Mouse (Mus musculus) thymus, postnatal 0 days (tissue): ENCODE data around the gene Klhl3. TPM values are rescaled to one million over a fixed set of nuclear protein-coding genes. Genes with fewer than 3 reads are reported as not detected.
A peak's percentile ranks its signal among the peaks of the same experiment; 100 is the strongest.

Experiments used
- DNase-seq: peaks from one replicate; pipeline ENCODE4 v3.0.0-alpha.2; 2015; ENCODE audit warnings: low spot score
- polyA plus RNA-seq: library from polyadenylated mRNA; unstranded; fragments of >200 nt; fragmentation: Nextera tagmentation; extraction: Ambion mirVana; gene quantifications from 2 replicates; pipeline ENCODE4 v1.2.1, GENCODE M21; 2015

Gene Klhl3
- polyA plus RNA-seq, 1 experiment from 2014 or later, result 1.8 TPM

- peak; percentile 83 for DNase-seq
Measured at GRCm38 (mm10) chr13:58126126-58126525, 12.7 kb upstream of the Klhl3 start.

GRCm38 (mm10) chr13:58124989-58125388 is 11.6 kb upstream of the Klhl3 start:
- DNase-seq, result no peak

- no peak for DNase-seq
Measured at GRCm38 (mm10) chr13:58124278-58124677, 10.9 kb upstream of the Klhl3 start.

- no peak for DNase-seq
Measured at GRCm38 (mm10) chr13:58123381-58123780, 10.0 kb upstream of the Klhl3 start.

- DNase-seq, result no peak
Measured at GRCm38 (mm10) chr13:58122786-58123297, 9.4 kb upstream of the Klhl3 start.

GRCm38 (mm10) chr13:58117318-58118017 is 4.1 kb upstream of the Klhl3 start:
- DNase-seq, result peak; percentile 68

- DNase-seq, result no peak
Measured at GRCm38 (mm10) chr13:58116801-58117200, 3.4 kb upstream of the Klhl3 start.

GRCm38 (mm10) chr13:58115227-58115626 is 1.8 kb upstream of the Klhl3 start:
- no peak for DNase-seq

- DNase-seq, result no peak
Measured at GRCm38 (mm10) chr13:58112601-58113041, 771 bp downstream of the Klhl3 start.

- no peak for DNase-seq
Measured at GRCm38 (mm10) chr13:58112191-58112590, 1.2 kb downstream of the Klhl3 start.

GRCm38 (mm10) chr13:58111306-58111705 is 2.1 kb downstream of the Klhl3 start:
- DNase-seq, result no peak

- no peak for DNase-seq
Measured at GRCm38 (mm10) chr13:58090643-58091042, 22.7 kb downstream of the Klhl3 start.

- no peak for DNase-seq
Measured at GRCm38 (mm10) chr13:58084396-58084795, 29.0 kb downstream of the Klhl3 start.

GRCm38 (mm10) chr13:58083521-58083920 is 29.9 kb downstream of the Klhl3 start:
- no peak for DNase-seq

GRCm38 (mm10) chr13:58083048-58083447 is 30.3 kb downstream of the Klhl3 start:
- no peak for DNase-seq

GRCm38 (mm10) chr13:58078361-58078760 is 35.0 kb downstream of the Klhl3 start:
- DNase-seq, result no peak

- no peak for DNase-seq
Measured at GRCm38 (mm10) chr13:58074881-58075280, 38.5 kb downstream of the Klhl3 start.

- no peak for DNase-seq
Measured at GRCm38 (mm10) chr13:58074466-58074865, 38.9 kb downstream of the Klhl3 start.

- no peak for DNase-seq
Measured at GRCm38 (mm10) chr13:58073254-58073882, 40.0 kb downstream of the Klhl3 start.

GRCm38 (mm10) chr13:58071209-58071608 is 42.2 kb downstream of the Klhl3 start:
- no peak for DNase-seq

GRCm38 (mm10) chr13:58070504-58070903 is 42.9 kb downstream of the Klhl3 start:
- DNase-seq, result no peak

GRCm38 (mm10) chr13:58068421-58069209 is 44.8 kb downstream of the Klhl3 start:
- no peak for DNase-seq
